In genomic region chr2:136921003-136921408, GRCm38 (mm10) we compare ENCODE assay signal across 10 mouse cellular contexts. TPM values are rescaled to one million over a fixed set of nuclear protein-coding genes. Genes with fewer than 3 reads are reported as not detected.
DNase-seq lines count a peak whose midpoint lies in the region; ATAC-seq and TF ChIP-seq lines count a peak whose summit lies in the region.
"Had no signal": no experiment of that assay in that cellular context is flagged by ENCODE, and none has a peak within 500 bp of the region (broad histone marks: within the 10 kb centered on the region; RNA-seq: fewer than 3 reads in every experiment).

No protein-coding gene starts in this region.

- no peaks in the 10 kb centered on the region for H3K9me3 ChIP-seq in lung, embryonic 15.5 days
- H3K9me3 ChIP-seq in intestine, embryonic 15.5 days: no peaks in the 10 kb centered on the region
- H3K9me3 ChIP-seq: heart, embryonic 15.5 days had no signal

- H3K4me3 ChIP-seq in lung, embryonic 15.5 days: no peak overlapping the region
- H3K4me3 ChIP-seq in lung, adult 2 months (replicated peaks; ENCODE audit: extremely low read depth, low read depth, low read length): no peak overlapping the region
- H3K4me3 ChIP-seq in intestine, embryonic 15.5 days (replicated peaks): no peak overlapping the region
- H3K4me3 ChIP-seq: heart, embryonic 15.5 days had no signal

- DNase-seq in cerebellum, adult 11 months: no peak
- DNase-seq in lung, adult 2 months: no peak
- peak; percentile 29 for DNase-seq in c-Kit-positive CD71-negative TER-119-negative erythroid progenitor cells, embryonic 14.5 days (ENCODE audit: low read depth)
- DNase-seq in gastrocnemius, adult 8-10 months (ENCODE audit: low spot score in 2 of 2): no peak

- H3K9ac ChIP-seq in lung, embryonic 15.5 days: no peak overlapping the region
- no peak overlapping the region for H3K9ac ChIP-seq in intestine, embryonic 15.5 days
- H3K9ac ChIP-seq: heart, embryonic 15.5 days had no signal

- H3K27me3 ChIP-seq in lung, embryonic 15.5 days: no peaks in the 10 kb centered on the region
- no peaks in the 10 kb centered on the region for H3K27me3 ChIP-seq in intestine, embryonic 15.5 days (replicated peaks)
- H3K27me3 ChIP-seq: heart, embryonic 15.5 days had no signal

- no peak overlapping the region for H3K27ac ChIP-seq in lung, embryonic 15.5 days
- no peak overlapping the region for H3K27ac ChIP-seq in intestine, embryonic 15.5 days
- H3K27ac ChIP-seq: heart, embryonic 15.5 days had no signal

- no peak overlapping the region for H3K4me2 ChIP-seq in lung, embryonic 15.5 days
- no peak overlapping the region for H3K4me2 ChIP-seq in intestine, embryonic 15.5 days (replicated peaks)
- H3K4me2 ChIP-seq: heart, embryonic 15.5 days had no signal

- TF ChIP-seq POLR2A in lung, adult 2 months (IDR thresholded peaks at IDR 0.05; ENCODE audit: borderline replicate concordance, extremely low read depth, low read depth, low read length): no peak

- no peaks in the 10 kb centered on the region for H3K36me3 ChIP-seq in lung, embryonic 15.5 days
- H3K36me3 ChIP-seq in intestine, embryonic 15.5 days: no peaks in the 10 kb centered on the region
- H3K36me3 ChIP-seq: heart, embryonic 15.5 days had no signal

- peaks cover 8% of the 10 kb centered on the region for H3K4me1 ChIP-seq in lung, embryonic 15.5 days
- H3K4me1 ChIP-seq in lung, adult 2 months (ENCODE audit: control insufficient read depth, insufficient read depth, low read length): no peaks in the 10 kb centered on the region
- peaks cover 8% of the 10 kb centered on the region for H3K4me1 ChIP-seq in intestine, embryonic 15.5 days (replicated peaks)

- no peak for TF ChIP-seq CTCF in lung, adult 2 months (IDR thresholded peaks at IDR 0.05; ENCODE audit: insufficient read depth, low read length)

- 25% methylated on average over 4 of the region's 4 CpGs for WGBS in lung, embryonic 15.5 days
- 49% methylated on average over 4 of the region's 4 CpGs for WGBS in lung, adult 2 months
- 35% methylated on average over 4 of the region's 4 CpGs for WGBS in intestine, embryonic 15.5 days

- peak; percentile 49; the same call in 1 of the 2 replicates for ATAC-seq in cerebellum, adult (ENCODE audit: insufficient number of reproducible peaks, low FRiP score, low TSS enrichment)
- ATAC-seq in lung, embryonic 15.5 days (ENCODE audit: borderline replicate concordance, extremely low read depth, low FRiP score, low TSS enrichment): peak; percentile 69; the same call in 1 of the 2 replicates
- peak; percentile 86 for ATAC-seq in intestine, embryonic 15.5 days
- 0 out of 2 replicates have a peak, but pooled peaks have one; percentile 26 for ATAC-seq in neutrophil, adult 5-6 weeks (ENCODE audit: extremely low read depth, insufficient number of reproducible peaks, low FRiP score, poor library complexity, severe bottlenecking)

RNA-seq across cellular contexts. Expression of gene AL731706.1, which starts 29.8 kb away (rescaled TPM):
- 25.1 and 31.7 TPM in 2 replicates for polyA plus RNA-seq in lung, embryonic 15.5 days (2015; fragmentation: Nextera tagmentation; extraction: Ambion mirVana)
- polyA plus RNA-seq in lung, adult 2 months (2012; rRNA removed): 2.6 and 5.3 TPM in 2 replicates
- polyA plus RNA-seq in intestine, embryonic 15.5 days (2015; fragmentation: Nextera tagmentation; extraction: Ambion mirVana): 42.5 and 45.6 TPM in 2 replicates
- total RNA-seq in neutrophil, adult 5-6 weeks (2017): 2.7 and 8.2 TPM in 2 replicates
- total RNA-seq in gastrocnemius, adult 8-10 months (2022): 10 to 100 TPM; 17.5 to 32.7 (median 25.3) TPM

RNA-seq across cellular contexts. Expression of gene Mkks, which starts 29.8 kb away (rescaled TPM):
- 11.6 and 12.1 TPM in 2 replicates for polyA plus RNA-seq in lung, embryonic 15.5 days (2015; fragmentation: Nextera tagmentation; extraction: Ambion mirVana)
- 3.6 and 4.7 TPM in 2 replicates for polyA plus RNA-seq in lung, adult 2 months (2012; rRNA removed)
- polyA plus RNA-seq in intestine, embryonic 15.5 days (2015; fragmentation: Nextera tagmentation; extraction: Ambion mirVana): 15.7 and 18.5 TPM in 2 replicates
- 6.8 and 16.3 TPM in 2 replicates for total RNA-seq in neutrophil, adult 5-6 weeks (2017)
- total RNA-seq in gastrocnemius, adult 8-10 months (2022): 10 to 100 TPM; 23.0 to 47.3 (median 34.3) TPM

RNA-seq across cellular contexts. Expression of gene Slx4ip, which starts 30.0 kb away (rescaled TPM):
- 7.2 and 7.3 TPM in 2 replicates for polyA plus RNA-seq in lung, embryonic 15.5 days (2015; fragmentation: Nextera tagmentation; extraction: Ambion mirVana)
- polyA plus RNA-seq in lung, adult 2 months (2012; rRNA removed): 0.38 and 0.70 TPM in 2 replicates
- 5.3 and 6.7 TPM in 2 replicates for polyA plus RNA-seq in intestine, embryonic 15.5 days (2015; fragmentation: Nextera tagmentation; extraction: Ambion mirVana)
- total RNA-seq in neutrophil, adult 5-6 weeks (2017): 5.7 and 6.5 TPM in 2 replicates
- 1 to 10 TPM; 2.5 to 3.8 (median 3.1) TPM for total RNA-seq in gastrocnemius, adult 8-10 months (2022)

RNA-seq across cellular contexts. Expression of gene AL731706.2, which starts 35.5 kb away (rescaled TPM):
- polyA plus RNA-seq in lung, embryonic 15.5 days (2015; fragmentation: Nextera tagmentation; extraction: Ambion mirVana): 38.9 and 39.8 TPM in 2 replicates
- not detected in 2 replicates for polyA plus RNA-seq in lung, adult 2 months (2012; rRNA removed)
- 49.3 and 58.5 TPM in 2 replicates for polyA plus RNA-seq in intestine, embryonic 15.5 days (2015; fragmentation: Nextera tagmentation; extraction: Ambion mirVana)
- total RNA-seq in neutrophil, adult 5-6 weeks (2017): 10.8 and 13.9 TPM in 2 replicates
- 10 to 100 TPM in 3 of 4 experiments, 1 to 10 TPM in 1; 9.4 to 39.7 (median 30.9) TPM for total RNA-seq in gastrocnemius, adult 8-10 months (2022)
- polyA plus RNA-seq: spleen, adult 2 months had no signal

Comparison
In these comparisons a context has a peak if more than half of its experiments do, and no peak if none do; other contexts are left out.
1. ATAC-seq: peak in every context shown above with its lines; median percentile 86 in intestine, embryonic 15.5 days; 69 in lung, embryonic 15.5 days; 49 in cerebellum, adult; 26 in neutrophil, adult 5-6 weeks.